Mouse (Mus musculus) embryo, embryonic 10 days (tissue): ENCODE data around the gene Ctsw.

Experiments used
- DNase-seq: peaks from one replicate; pipeline ENCODE4 v3.0.0-alpha.2; 2015; ENCODE audit warnings: low spot score

The Ctsw gene

DNA sequence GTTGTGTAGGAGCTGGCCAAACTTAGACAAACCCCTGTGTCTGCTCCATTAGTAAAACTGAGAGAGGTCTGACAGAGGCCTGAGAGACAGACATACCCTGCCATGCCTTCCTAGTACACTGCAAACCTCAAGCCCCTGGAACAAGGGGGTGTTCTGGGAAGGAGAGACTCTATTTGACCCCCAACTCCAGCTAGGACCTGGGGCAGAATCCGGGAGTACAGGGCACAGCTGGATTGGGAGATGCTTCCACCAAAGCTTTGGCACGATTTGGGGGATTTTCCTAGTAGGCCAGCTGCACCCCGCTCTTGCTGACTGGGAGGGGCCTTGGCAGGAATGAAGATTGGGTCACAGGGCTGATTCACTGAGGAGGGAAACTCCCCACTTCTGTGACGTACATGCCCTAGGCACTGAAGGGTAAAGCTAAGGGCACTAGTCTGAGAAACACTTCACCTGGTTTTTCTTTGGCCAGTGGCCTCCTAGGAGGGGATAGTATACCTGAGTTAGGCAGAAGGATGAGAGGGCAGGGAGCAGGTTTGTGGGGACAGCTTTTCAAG lies 36.3 kb downstream of the Ctsw start:
- DNase-seq: no peak

DNA sequence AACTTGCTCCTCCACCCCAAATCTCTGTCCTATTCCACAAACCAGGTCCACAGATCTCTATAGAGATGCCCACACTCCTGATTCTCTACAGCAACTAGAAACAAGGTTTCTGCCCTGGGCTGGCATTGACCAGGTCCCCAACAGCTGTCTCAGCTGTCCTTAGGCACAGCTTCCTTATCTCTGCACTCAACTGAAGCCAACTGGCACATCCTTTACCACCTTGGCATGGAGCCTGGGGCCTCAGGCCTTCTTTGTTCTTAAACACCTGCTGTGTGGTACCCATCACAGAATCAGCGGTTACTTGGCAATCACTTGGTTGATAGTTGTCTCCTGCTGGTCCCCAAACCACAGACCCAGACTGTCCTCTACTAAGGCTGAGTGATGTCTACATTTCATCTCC lies 37.9 kb downstream of the Ctsw start:
- DNase-seq: no peak

DNA sequence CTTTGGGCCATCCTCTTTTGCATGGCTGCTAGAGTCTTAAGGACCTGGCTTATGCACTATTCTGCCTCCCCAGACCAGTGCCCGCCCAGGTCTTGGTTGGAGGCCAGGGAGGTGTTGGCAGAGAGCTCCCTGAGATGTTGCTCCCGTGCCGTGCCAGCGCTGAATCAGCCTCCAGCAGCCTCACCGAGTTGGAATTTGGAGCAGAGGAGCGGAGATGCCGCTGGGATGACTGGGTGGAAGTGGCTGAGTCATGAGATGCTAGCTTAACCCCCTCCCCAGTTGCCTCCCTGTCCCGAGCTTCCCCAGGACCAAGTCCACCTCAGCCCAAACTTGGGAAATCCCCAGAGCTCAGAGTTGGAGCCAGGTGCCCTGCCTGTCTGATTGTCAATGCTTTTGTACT lies 38.5 kb downstream of the Ctsw start:
- DNase-seq: no peak

DNA sequence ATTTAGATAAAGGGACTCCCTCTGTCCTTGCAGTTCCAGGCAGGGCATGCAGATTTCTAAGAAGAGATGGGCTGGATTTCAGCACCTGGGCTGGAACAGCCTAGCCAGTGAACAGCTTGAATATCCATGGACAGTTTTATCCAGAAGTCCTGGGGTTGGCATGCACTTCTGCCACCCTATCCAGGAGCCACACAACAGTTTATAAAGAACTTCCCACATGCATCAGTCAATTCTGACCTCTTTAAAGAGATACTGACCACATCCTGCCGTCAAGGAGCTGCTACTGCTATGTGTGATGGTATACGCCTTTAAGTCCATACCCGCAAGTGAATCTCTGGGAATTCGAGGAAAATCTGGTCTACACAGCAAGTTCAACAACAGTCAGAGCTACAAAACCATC lies 39.1 kb downstream of the Ctsw start:
- DNase-seq: no peak

DNA sequence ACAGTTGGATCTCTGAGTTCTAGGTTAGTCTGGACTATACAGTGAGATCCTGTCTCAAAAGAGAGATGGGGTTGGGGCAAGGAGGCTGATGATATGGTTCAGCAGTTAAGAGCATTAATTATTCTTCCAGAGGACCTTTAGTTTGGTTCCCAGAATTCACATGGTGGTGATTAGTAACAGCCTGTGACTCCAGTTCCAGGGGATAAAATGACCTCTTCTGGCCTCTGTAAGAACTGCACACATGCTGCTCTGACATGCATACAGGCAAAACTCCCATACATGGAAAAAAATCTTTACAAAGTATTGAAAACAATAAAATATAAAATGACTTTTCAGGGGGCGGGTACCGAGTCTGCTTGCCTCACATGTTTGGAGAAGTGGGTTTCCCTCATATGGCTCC lies 40.2 kb downstream of the Ctsw start:
- peak; percentile 62 for DNase-seq

DNA sequence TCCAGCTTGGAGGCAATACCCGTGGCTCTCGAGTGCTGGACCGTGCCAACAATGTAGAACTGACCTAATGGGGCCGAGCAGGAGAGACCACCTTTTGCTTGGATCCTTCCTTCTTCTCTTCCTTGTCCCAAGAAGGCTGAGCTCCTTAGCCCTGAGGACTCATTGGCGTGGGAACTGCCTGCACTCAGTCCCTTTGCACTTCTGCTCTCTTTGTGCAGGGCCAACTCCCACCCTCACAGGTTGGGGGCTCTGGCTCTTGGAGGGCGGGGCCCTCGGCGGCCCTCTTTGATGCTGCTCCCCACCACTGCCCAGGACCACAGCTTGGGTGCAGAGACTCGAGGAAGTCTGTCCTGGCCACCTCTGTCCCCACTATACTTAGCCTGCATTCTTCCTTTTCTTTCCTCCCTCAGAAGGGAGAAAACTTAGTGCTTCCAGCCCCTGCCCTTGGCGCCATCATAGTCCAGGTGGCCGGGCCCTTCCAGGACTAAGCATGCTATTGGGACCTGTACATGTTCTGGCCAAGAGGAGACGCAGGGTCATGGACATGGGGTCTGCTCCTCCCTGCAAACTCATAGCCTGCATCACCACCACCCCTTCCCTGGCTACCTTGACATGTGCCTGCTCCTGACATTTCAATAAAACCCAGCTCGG lies 41.5 kb downstream of the Ctsw start:
- DNase-seq: no peak

DNA sequence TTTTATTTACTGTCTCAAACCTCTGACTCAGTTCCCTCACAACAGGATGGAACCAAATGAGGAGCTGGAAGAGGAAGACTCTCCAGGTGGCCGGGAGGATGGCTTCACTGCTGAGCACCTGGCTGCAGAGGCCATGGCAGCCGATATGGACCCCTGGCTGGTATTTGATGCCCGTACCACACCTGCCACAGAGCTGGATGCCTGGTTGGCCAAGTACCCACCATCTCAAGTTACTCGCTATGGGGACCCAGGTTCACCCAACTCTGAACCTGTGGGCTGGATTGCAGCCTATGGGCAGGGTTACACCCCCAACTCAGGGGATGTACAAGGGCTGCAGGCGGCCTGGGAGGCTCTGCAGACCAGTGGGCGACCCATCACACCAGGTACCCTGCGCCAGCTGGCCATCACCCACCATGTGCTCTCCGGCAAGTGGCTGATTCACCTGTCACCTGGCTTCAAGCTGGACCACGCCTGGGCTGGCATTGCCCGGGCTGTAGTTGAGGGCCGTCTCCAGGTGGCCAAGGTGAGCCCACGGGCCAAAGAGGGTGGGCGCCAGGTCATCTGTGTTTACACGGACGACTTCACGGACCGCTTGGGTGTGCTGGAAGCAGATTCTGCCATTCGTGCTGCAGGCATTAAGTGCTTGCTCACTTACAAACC lies 42.3 kb downstream of the Ctsw start:
- DNase-seq: no peak

DNA sequence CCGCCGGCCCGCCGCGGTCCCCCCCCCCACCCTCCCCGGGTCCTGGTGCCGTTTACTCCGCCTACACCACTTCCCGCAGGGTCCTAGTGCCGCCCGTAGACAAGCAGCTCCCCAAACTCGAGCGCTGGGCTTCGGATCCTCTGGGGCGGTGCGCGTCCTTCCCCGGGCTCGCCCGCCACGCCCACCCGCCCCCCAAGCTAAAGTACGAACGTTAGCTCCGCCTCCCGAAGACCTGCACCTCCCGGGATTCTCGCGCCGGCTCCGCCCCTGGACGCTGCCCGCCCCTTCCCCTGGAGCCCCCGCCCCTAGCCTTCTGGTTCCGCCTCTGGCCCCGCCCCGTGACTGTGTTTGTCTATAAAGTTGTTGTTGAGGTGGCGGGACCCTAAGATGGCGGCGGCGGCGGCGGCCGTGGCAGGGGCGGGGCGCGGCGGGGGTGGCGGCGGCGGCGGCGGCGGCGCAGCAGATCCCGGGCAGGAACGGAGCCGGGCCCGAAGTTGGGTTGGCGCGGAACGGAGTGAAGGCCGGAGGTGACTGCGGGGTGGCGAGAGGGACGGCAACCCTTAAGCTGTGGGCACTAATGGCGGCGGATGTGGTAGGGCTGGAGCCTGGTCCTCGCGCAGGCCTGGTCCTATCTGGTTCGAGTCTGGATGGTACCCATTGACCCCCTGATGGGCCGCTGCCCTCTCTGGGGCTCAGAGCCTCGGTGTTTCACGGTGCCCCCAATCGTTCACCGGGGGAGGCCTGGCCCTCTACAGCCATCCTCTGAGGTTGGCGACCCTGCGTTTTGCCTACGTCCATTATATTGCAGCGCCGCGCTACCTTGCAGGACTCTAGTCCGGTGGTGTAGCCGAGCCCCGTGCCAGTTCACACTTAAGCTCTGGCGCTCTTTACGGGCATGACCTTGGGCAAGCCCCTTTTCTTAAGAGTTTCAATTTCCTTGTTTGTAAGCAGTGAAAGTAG lies 43.2 kb downstream of the Ctsw start, which contains the start of the genes Drap1 and AI837181:
Gene Drap1 (minus strand): TSS at position 198 of the 960 bp plus-strand sequence.
Gene AI837181 (plus strand): TSS at position 363 of the 960 bp plus-strand sequence.
- peak; percentile 95 for DNase-seq

DNA sequence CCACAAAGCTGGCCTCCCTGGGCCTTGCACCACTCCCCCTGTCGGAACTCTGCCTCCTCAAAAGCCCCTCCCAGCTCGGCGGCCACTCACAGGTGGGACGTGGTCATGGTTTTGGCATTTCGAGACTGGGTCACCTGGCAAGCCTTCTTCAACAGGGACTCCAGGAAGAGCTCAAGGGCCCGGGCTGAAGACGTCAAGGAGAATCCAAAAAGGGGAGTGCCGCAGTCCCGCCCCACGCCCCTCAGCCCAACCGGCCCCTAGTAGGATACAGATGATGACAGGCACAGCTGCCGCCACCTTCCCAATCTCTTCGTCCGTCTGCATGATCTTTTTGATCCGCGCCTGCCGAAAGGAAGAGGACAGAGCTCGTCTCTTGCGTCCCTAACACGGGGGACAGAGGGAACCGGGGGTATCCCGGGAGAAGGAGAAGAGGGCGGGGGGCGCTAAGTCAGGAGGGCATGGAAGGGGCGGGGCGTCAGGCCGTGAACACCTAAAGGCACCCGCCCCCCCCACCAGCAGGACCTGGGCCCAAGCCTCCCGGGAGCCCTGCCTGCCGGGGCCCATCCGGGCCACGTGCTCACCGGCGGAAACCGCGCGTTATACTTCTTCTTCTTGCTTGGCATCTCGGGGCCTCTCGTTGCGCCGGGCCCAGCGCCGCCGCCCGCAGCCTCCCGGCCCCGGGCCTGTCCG lies 44.1 kb downstream of the Ctsw start:
- DNase-seq: peak; percentile 65

DNA sequence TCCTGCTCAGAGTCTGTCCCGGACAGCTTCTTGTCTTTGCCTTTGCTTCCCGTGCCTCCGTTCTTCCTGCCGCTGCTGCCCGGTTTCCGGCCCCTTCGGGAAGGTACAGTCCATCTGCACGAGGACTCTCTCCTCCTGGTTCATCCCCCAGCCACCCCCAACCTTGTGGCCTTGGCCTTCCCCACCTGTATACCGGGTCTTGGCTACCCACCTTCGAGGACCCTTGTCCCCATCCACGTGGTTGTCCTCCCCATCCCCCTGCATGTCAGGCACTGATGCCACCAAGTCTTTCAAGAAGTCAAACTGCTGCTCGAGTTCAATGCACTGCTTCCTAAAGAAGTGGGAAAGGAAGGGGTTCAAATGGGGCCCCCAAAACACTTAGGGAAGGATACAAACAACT lies 44.7 kb downstream of the Ctsw start:
- no peak for DNase-seq

DNA sequence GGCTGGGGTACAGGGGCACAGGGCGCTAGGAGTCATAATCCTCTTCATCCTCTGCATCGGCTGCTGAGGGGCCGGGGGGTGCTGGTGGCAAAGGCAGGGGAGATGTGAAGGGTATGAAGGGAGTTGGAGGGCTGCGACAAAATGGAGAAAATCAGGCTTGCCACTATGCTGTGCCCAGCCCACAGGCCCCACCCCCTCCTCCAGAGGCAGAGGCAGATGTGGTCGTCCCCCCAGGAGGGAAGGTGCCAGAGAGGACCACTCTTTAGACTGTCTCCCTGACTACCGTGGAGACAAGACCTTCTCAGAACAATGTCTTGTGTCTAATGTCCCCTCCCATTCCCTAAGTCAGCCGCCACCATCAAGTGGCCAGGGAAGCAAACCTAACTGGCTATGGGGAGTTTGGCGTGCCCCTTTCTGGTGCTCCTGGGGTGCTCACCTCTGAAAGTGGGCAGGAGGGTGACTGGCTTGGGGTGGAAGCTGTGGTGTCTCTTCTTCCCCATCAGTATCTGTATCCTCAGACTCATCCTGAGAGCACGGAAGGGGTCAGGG lies 45.3 kb downstream of the Ctsw start:
- no peak for DNase-seq

DNA sequence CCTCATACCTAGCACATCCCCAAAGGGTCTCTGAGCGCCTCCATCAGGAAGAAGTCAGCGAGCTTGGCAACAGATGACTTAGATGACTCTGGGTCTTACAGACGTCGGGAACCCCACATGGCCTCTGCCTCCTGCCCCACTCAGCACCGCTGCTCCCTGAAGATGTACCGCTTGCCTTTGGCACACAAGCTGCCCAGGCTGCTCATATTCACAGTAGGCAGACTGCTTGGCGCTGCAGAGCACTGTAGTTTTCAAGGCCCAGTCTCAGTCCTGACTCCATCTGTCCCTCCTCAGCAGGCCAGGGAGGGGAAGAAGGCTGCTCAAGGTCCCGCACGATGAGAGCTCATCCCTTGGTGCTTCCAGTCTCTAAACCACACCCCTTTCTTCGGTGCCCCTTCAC lies 46.0 kb downstream of the Ctsw start:
- no peak for DNase-seq

DNA sequence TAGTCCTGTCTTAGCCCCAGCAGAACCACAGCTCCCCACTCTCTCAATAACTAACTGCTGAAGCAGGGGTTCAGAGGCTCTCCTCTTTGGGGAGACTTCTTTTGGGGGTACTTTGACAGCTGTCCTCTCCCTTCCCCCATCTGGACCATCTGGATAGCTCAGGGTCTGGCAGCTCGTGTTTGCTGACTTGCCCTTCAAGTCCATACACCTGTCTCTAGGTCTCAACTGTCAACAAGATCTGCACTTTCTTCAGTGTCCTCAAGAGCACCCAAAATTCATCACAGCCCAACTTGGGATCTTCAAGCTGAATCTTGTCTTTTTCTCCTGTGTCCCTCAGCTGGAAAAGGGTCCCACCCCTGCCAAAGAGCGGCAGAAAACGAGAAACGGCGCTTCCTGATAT lies 46.5 kb downstream of the Ctsw start:
- DNase-seq: no peak

DNA sequence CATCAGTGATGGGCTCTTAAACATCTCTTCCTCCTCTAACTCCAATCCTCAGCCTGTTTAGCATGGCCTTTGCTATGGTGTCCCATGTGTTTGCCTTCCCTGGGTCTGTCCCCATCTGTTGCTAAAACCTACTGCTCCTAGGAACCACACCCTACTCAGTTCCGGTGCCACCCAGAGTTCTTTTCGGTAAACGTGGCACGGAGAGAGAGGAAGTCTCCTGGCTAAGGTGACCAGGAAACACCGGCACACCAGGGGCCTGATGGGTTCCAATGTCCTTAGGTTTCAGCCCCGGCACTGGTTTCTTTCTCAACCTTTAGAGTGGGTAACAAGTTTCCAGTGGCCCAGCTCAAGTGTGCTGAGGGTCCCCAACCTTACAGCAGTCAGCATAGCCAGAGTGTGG lies 47.7 kb downstream of the Ctsw start:
- DNase-seq: no peak

DNA sequence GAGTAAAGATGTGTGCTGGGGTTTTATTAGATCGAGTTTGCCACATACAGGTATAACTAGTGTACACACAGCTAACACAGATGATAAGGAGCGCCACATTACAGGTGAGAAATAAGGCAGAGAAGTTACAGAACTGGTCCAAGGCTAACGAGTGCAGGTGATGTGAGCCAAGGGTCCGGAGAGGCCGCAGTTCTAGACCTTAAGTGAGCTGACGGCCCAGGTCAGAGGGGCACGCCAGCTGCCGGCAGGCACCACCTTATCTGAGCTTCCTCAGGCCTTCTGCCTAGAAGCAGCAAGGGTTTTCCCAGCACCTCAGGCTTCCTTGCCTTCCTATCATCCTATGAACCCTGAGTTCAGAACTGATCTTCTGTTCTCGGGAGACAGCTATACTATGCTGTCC lies 48.7 kb downstream of the Ctsw start:
- DNase-seq: no peak

DNA sequence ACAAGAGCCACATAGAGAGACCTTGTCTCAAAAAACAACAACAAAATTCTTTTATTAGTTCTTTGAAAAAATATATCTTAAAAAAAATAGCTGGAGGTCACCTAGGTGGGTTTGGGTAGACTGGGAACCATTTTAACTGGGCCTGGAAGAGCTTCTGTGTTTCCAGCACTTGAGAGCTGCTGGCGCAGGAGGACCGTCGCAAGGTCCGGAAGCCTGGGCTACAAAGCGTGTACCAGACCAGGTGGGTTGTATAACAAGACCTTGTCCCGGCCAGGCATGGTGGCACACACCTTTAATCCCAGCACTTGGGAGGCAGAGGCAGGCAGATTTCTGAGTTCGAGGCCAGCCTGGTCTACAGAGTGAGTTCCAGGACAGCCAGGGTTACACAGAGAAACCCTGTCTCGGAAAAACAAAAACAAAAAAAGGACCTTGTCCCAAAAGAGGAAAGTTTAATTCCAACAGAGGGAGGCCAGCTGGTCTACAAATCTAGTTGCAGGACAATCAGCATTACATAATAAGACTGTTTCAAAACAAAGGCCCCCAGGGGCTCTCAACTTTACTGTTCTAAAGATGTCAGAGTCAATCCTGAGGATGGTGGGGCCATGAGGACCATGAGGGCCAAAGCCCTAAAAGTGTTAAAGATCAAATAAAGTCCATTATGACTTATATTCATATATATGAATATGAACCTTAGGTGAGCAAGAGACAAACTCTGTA lies 49.4 kb downstream of the Ctsw start:
- no peak for DNase-seq
